Mouse (Mus musculus) left cerebral cortex, postnatal 36 days (tissue): ENCODE results near the gene Mycbp2. TPM values are rescaled to one million over a fixed set of nuclear protein-coding genes. Genes with fewer than 3 reads are reported as not detected.

Experiments
- DNase-seq, 2 experiments: peaks; one replicate each; pipeline ENCODE4 v3.0.0; 2021 to 2022; ENCODE audit warnings: low spot score in 2 of 2, mixed read lengths in 1 of 2
- intact Hi-C: fragments of 180-260 bp; cut with DNase I; formaldehyde crosslinking; loops from one replicate; pipeline ENCODE4 v1.15.1; 2025
- total RNA-seq, 2 experiments: library from RNA; stranded (reverse); gene quantifications; 2 replicates each; pipeline ENCODE4 v1.2.3; 2021

Mycbp2 gene
- total RNA-seq, 2 experiments from 2014 or later, result 155 to 166 TPM

- DNase-seq, result no peak
- intact Hi-C loops, result no loop called here
Observed at GRCm38 (mm10) chr14:103286650-103287049, 60.0 kb downstream of the Mycbp2 start.

GRCm38 (mm10) chr14:103276667-103277066 is 69.9 kb downstream of the Mycbp2 start:
- DNase-seq, result no peak
- intact Hi-C loops, result no loop called here

- no peak for DNase-seq
- intact Hi-C loops, result no loop called here
Observed at GRCm38 (mm10) chr14:103260437-103260836, 86.2 kb downstream of the Mycbp2 start.

- intact Hi-C loops, result loop anchor here (10.0 kb wide), 1 partner anchor 216 kb away; no protein-coding TSS in a partner anchor
Observed at GRCm38 (mm10) chr14:103258745-103259144, 87.9 kb downstream of the Mycbp2 start.

GRCm38 (mm10) chr14:103256866-103257265 is 89.7 kb downstream of the Mycbp2 start:
- peak in 1 of 2 experiments; percentile 15 for DNase-seq
- intact Hi-C loops, result loop anchor here (10.0 kb wide), 1 partner anchor 218 kb away; no protein-coding TSS in a partner anchor

More at GRCm38 (mm10) chr14:103258745-103259144, 87.9 kb downstream of the Mycbp2 start:
- DNase-seq, result no peak

GRCm38 (mm10) chr14:103254311-103254710 is 92.3 kb downstream of the Mycbp2 start:
- intact Hi-C loops, result loop anchor here (10.0 kb wide), 1 partner anchor 220 kb away; no protein-coding TSS in a partner anchor
- no peak for DNase-seq

GRCm38 (mm10) chr14:103242020-103242419 is 104.6 kb downstream of the Mycbp2 start:
- intact Hi-C loops, result no loop called here
- DNase-seq, result no peak

- no peak for DNase-seq
- intact Hi-C loops, result no loop called here
Observed at GRCm38 (mm10) chr14:103234770-103235169, 111.8 kb downstream of the Mycbp2 start.

GRCm38 (mm10) chr14:103233640-103234593 is 112.7 kb downstream of the Mycbp2 start:
- DNase-seq, result no peak
- intact Hi-C loops, result no loop called here

GRCm38 (mm10) chr14:103222356-103222755 is 124.3 kb downstream of the Mycbp2 start:
- intact Hi-C loops, result loop anchor here (10.0 kb wide), 1 partner anchor 312 kb away; no protein-coding TSS in a partner anchor

GRCm38 (mm10) chr14:103221751-103222150 is 124.9 kb downstream of the Mycbp2 start:
- intact Hi-C loops, result loop anchor here (10.0 kb wide), 1 partner anchor 313 kb away; no protein-coding TSS in a partner anchor
- DNase-seq, result no peak

More at GRCm38 (mm10) chr14:103222356-103222755, 124.3 kb downstream of the Mycbp2 start:
- DNase-seq, result no peak

GRCm38 (mm10) chr14:103216331-103216730 is 130.3 kb downstream of the Mycbp2 start:
- no peak for DNase-seq
- intact Hi-C loops, result no loop called here

- DNase-seq, result no peak
- intact Hi-C loops, result no loop called here
Observed at GRCm38 (mm10) chr14:103186658-103187057, 160.0 kb downstream of the Mycbp2 start.

GRCm38 (mm10) chr14:103186076-103186475 is 160.5 kb downstream of the Mycbp2 start:
- intact Hi-C loops, result no loop called here
- no peak for DNase-seq

GRCm38 (mm10) chr14:103180096-103180495 is 166.5 kb downstream of the Mycbp2 start:
- intact Hi-C loops, result no loop called here
- DNase-seq, result no peak

- intact Hi-C loops, result loop anchor here (5.0 kb wide), 1 partner anchor 309 kb away; no protein-coding TSS in a partner anchor
- DNase-seq, result peak; percentile 40 to 46
Observed at GRCm38 (mm10) chr14:103162923-103163322, 183.7 kb downstream of the Mycbp2 start.

- DNase-seq, result no peak
- intact Hi-C loops, result no loop called here
Observed at GRCm38 (mm10) chr14:103155685-103156084, 190.9 kb downstream of the Mycbp2 start.

- intact Hi-C loops, result no loop called here
- peak; percentile 70 to 76 for DNase-seq
Observed at GRCm38 (mm10) chr14:103150139-103150538, 196.5 kb downstream of the Mycbp2 start.

GRCm38 (mm10) chr14:103131991-103132390 is 214.6 kb downstream of the Mycbp2 start:
- intact Hi-C loops, result no loop called here
- DNase-seq, result no peak

GRCm38 (mm10) chr14:103125756-103126155 is 220.9 kb downstream of the Mycbp2 start:
- intact Hi-C loops, result no loop called here
- DNase-seq, result no peak
